Mouse (Mus musculus) liver, postnatal 0 days (tissue): ENCODE measurements at regions not wholly inside any gene's neighbourhood (a gene's known extent, or its start where the extent isn't known, plus 50 kb on each side); places are given as distances from the start of the nearest gene placed in this dataset.

Experiments
- ATAC-seq: fragments of 200-750 bp; cut with Nextera tagmentation; 2 replicates; pipeline ENCODE4 v1.8.0; 2017; ENCODE audit warnings: mild to moderate bottlenecking, moderate library complexity
- DNase-seq: peaks from one replicate; pipeline ENCODE4 v3.0.0-alpha.2; 2016
- H3K27ac ChIP-seq: fragments of 300-500 bp; sonication (generic); 2 replicates; pipeline ENCODE4 v1.5.1; 2014; ENCODE audit warnings: antibody characterized with exemption, moderate library complexity, mild to moderate bottlenecking, low read depth
- H3K27me3 ChIP-seq: fragments of 300-500 bp; sonication (generic); 2 replicates; pipeline ENCODE4 v1.6.1; 2014; ENCODE audit warnings: low read length, control low read depth, mixed read lengths; ENCODE audit not compliant: insufficient read depth
- H3K36me3 ChIP-seq: fragments of 300-500 bp; sonication (generic); replicated peaks from 2 replicates; pipeline ENCODE4 v1.6.1; 2014; ENCODE audit warnings: mild to moderate bottlenecking, control low read depth, low read length, moderate library complexity, mixed read lengths; ENCODE audit not compliant: insufficient read depth
- H3K4me1 ChIP-seq: fragments of 300-500 bp; sonication (generic); 2 replicates; pipeline ENCODE4 v1.6.1; 2014; ENCODE audit warnings: antibody characterized with exemption, mild to moderate bottlenecking, control low read depth; ENCODE audit not compliant: insufficient read depth
- H3K4me2 ChIP-seq: fragments of 300-500 bp; sonication (generic); 2 replicates; pipeline ENCODE4 v1.6.1; 2014; ENCODE audit warnings: low read depth, mild to moderate bottlenecking, low read length, moderate library complexity, mixed read lengths
- H3K4me3 ChIP-seq: fragments of 300-500 bp; sonication (generic); 2 replicates; pipeline ENCODE4 v1.5.1; 2014; ENCODE audit warnings: low read depth, low read length
- H3K9ac ChIP-seq: fragments of 300-500 bp; sonication (generic); replicated peaks from 2 replicates; pipeline ENCODE4 v1.6.1; 2014; ENCODE audit warnings: mild to moderate bottlenecking, moderate library complexity
- H3K9me3 ChIP-seq: fragments of 300-500 bp; sonication (generic); 2 replicates; pipeline ENCODE4 v1.6.1; 2016; ENCODE audit warnings: mild to moderate bottlenecking, control low read depth, low read length, mixed read lengths
- CTCF ChIP-seq: sonication (generic); IDR thresholded peaks from 2 replicates; pipeline ENCODE4 v1.5.1; 2016; ENCODE audit warnings: antibody characterized with exemption, low read depth
- EP300 ChIP-seq: IDR thresholded peaks from 2 replicates; pipeline ENCODE4 v1.6.1; 2016; ENCODE audit warnings: antibody characterized with exemption, low read depth, mild to moderate bottlenecking
- WGBS: fragments of 180-500 bp; shearing (Covaris S2); extraction: QIAGEN DNeasy Blood & Tissue Kit; methylation state at CpG from one replicate; pipeline ENCODE4 v1.1.7; 2014; ENCODE audit not compliant: insufficient replicate concordance; 5-methylcytosine and 5-hydroxymethylcytosine counted together

- ATAC-seq (no peak), DNase-seq (no peak)
- Histone ChIP-seq H3K4me3 (no peak overlapping the region), H3K27ac (no peak overlapping the region), H3K27me3 (no peaks in the 10 kb centered on the region), H3K4me1 (peaks cover 4% of the 10 kb centered on the region; the same call in 1 of the 2 replicates), H3K9me3 (no peaks in the 10 kb centered on the region), H3K9ac (no peak overlapping the region), H3K4me2 (no peak overlapping the region), H3K36me3 (no peaks in the 10 kb centered on the region)
- TF ChIP-seq CTCF = no peak
- no peak for TF ChIP-seq EP300
- WGBS = 60% methylated on average over 6 of the region's 6 CpGs
Measured at GRCm38 (mm10) chr16:24156729-24157430, 168.2 kb upstream of the Bcl6 start.

GRCm38 (mm10) chr16:24154816-24155357 is 166.2 kb upstream of the Bcl6 start:
- TF ChIP-seq CTCF (no peak), EP300 (no peak)
- H3K27me3 ChIP-seq = no peaks in the 10 kb centered on the region
- no peak overlapping the region for H3K4me2 ChIP-seq
- no peak overlapping the region for H3K9ac ChIP-seq
- H3K4me1 ChIP-seq = peaks cover 12% of the 10 kb centered on the region
- no peak for ATAC-seq
- H3K9me3 ChIP-seq = no peaks in the 10 kb centered on the region
- no peaks in the 10 kb centered on the region for H3K36me3 ChIP-seq
- 63% methylated on average over 4 of the region's 4 CpGs for whole genome bisulfite sequencing
- no peak overlapping the region for H3K4me3 ChIP-seq
- DNase-seq = no peak
- H3K27ac ChIP-seq = no peak overlapping the region

- DNase-seq = no peak
- Histone ChIP-seq H3K4me3 (no peak overlapping the region), H3K27me3 (no peaks in the 10 kb centered on the region), H3K4me1 (peaks cover 12% of the 10 kb centered on the region), H3K4me2 (no peak overlapping the region), H3K9me3 (no peaks in the 10 kb centered on the region), H3K27ac (no peak overlapping the region), H3K36me3 (no peaks in the 10 kb centered on the region), H3K9ac (no peak overlapping the region)
- ATAC-seq = no peak
- no peak for TF ChIP-seq CTCF
- no peak for TF ChIP-seq EP300
- 15% methylated on average over 1 of the region's 1 CpGs for WGBS
Measured at GRCm38 (mm10) chr16:24153943-24154342, 165.3 kb upstream of the Bcl6 start.

GRCm38 (mm10) chr16:24151831-24152247 is 163.2 kb upstream of the Bcl6 start:
- Histone ChIP-seq H3K9me3 (no peaks in the 10 kb centered on the region), H3K4me1 (peaks cover 12% of the 10 kb centered on the region), H3K9ac (no peak overlapping the region), H3K4me3 (no peak overlapping the region), H3K27me3 (no peaks in the 10 kb centered on the region), H3K36me3 (no peaks in the 10 kb centered on the region), H3K4me2 (peak overlapping the region; percentile 52), H3K27ac (0 out of 2 replicates have a peak overlapping the region, but pooled peaks have one; percentile 18)
- no peak for ATAC-seq
- 16% methylated on average over 7 of the region's 7 CpGs for WGBS
- DNase-seq = no peak
- TF ChIP-seq EP300 = no peak
- TF ChIP-seq CTCF = no peak

GRCm38 (mm10) chr16:24151178-24151725 is 162.6 kb upstream of the Bcl6 start:
- peak; percentile 57 for DNase-seq
- H3K27ac ChIP-seq = 0 out of 2 replicates have a peak overlapping the region, but pooled peaks have one; percentile 18

GRCm38 (mm10) chr16:24150512-24150911 is 161.9 kb upstream of the Bcl6 start:
- WGBS = 46% methylated on average over 2 of the region's 2 CpGs
- no peak for TF ChIP-seq EP300
- H3K4me1 ChIP-seq = peaks cover 12% of the 10 kb centered on the region
- no peak overlapping the region for H3K4me3 ChIP-seq
- no peaks in the 10 kb centered on the region for H3K9me3 ChIP-seq
- H3K27me3 ChIP-seq = no peaks in the 10 kb centered on the region
- H3K9ac ChIP-seq = no peak overlapping the region
- no peak overlapping the region for H3K27ac ChIP-seq
- ATAC-seq (no peak), DNase-seq (no peak)
- no peaks in the 10 kb centered on the region for H3K36me3 ChIP-seq
- H3K4me2 ChIP-seq = no peak overlapping the region

More at GRCm38 (mm10) chr16:24151178-24151725, 162.6 kb upstream of the Bcl6 start:
- Histone ChIP-seq H3K36me3 (no peaks in the 10 kb centered on the region), H3K4me1 (peaks cover 12% of the 10 kb centered on the region), H3K27me3 (no peaks in the 10 kb centered on the region), H3K4me3 (no peak overlapping the region), H3K9me3 (no peaks in the 10 kb centered on the region), H3K9ac (no peak overlapping the region), H3K4me2 (peak overlapping the region; percentile 52)
- ATAC-seq = peak; percentile 77
- WGBS = 22% methylated on average over 7 of the region's 7 CpGs
- TF ChIP-seq EP300 (peak; percentile 67), CTCF (no peak)
